Mouse (Mus musculus): ENCODE data around the gene Ate1.
"Not testable (repeated sequence)": the region's sequence is repeated elsewhere in the genome, so short reads cannot be mapped to it uniquely, and the experiment has no call there.

Gene Ate1

GRCm38 (mm10) chr7:130520812-130521422, 748 bp upstream of the Ate1 start:
- no peak for DNase-seq (ENCODE audit: low spot score)

DNA sequence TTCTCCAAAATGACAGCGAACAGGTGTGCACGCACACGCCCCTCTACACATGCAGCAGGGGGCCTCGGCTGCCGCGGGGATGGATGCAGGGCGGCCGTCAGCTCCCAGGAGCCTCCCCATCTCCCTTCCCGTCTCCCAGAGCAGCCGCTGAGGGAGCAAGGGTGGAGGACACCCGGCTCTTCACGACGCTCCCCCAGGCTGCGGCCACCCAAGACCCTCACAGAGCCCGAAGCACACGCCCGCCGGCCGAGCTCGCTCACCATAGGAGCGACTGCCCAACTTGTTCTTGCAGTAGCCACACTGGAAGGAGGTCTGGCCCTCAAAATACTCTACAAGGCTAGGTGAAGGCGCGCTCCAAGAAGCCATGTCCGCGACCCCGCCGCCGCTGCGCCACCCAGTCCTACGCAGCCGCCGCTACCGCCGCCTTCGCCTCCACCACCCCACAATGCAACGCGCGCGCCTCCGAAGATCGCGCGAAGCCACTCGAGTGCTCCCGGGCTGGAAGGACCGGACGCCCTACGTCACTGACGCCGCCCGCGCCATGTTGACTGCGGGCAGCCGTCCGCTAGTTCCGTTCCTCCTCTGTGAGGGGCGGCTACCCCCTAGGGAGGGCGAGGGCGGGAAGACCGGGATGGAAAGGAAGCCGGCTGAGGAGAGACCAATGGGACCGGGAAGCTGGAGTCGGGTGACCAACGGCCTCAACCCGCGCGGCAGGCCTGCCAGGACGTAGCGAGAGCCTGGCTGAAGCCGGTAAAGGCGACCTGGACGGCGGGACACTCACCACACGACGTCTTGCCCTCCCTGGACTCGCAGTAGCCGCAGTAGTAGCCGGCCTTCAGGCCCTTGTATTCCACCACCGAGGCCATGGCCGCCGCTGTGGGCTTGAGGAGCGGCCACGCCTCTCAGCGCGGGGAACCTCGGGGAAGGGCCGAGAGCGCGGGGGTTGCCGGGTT, 797 bp downstream of the Ate1 start:
- DNase-seq (ENCODE audit: low spot score) = peak; percentile 97

- DNase-seq (ENCODE audit: low spot score) = no peak
These were observed 1.7 kb downstream of the Ate1 start for GRCm38 (mm10) chr7:130518213-130519095.

DNA sequence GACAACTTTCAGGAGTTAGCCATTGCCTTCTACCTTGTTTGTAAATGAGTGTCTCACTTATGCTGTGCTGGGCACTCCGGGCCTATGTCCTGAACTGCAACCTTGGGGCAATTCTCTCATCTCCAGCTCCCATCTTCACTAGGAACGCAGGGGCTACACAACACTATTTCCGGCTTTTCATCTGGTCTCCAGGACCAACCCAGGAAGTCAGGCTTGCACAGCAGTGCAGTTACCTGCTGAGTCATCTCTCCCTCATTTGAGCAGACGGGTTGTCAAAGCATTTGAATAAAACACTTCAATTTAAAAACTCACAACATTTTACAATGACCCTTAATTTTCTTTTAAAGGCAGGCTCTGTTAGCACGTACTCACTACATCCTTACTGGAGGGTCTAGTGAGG, 9.9 kb downstream of the Ate1 start:
- no peak for DNase-seq (ENCODE audit: low spot score)

DNA sequence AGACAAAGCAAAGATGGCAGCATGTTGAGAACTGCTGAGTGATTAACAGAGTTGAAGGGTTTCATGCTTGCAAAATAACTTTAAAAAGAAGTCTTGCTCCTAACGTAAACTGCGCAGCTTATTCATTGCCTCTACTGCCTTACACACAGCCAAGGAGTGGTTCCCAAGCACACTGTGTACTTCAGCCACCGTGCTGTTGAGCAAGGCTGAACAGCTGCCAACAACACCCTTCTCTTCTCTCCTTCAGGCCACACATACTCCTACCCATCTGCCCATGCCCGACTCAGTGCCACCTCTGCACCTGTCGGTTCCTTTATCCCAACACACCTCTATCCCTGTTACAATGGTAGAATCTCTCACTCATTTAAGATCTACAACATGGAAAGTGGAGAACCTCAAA, 17.2 kb downstream of the Ate1 start:
- DNase-seq (ENCODE audit: low spot score) = no peak

GRCm38 (mm10) chr7:130501499-130501898, 18.7 kb downstream of the Ate1 start:
- DNase-seq (ENCODE audit: low spot score) = no peak

- DNase-seq (ENCODE audit: low spot score) = no peak
These were observed 26.8 kb downstream of the Ate1 start for GRCm38 (mm10) chr7:130493346-130493745.

DNA sequence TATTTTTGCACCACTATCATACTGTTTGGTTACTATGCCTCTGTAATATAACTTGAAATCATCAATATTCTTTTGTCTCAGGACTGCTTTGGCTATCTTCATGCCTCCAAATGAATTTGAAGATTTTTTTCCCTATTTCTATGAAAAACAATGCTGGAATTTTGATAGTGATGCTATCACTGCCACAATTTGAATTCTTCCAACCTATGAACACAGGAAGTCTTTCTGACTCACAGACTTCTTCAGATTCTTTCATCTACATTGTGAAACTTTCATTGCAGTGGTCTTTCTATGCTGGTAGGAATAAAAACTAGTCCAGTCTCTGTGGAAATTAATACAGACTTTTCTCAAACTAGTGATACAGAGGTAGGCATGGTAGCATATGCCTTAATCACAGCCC, 28.1 kb downstream of the Ate1 start:
- DNase-seq (ENCODE audit: low spot score) = no peak

- DNase-seq (ENCODE audit: low spot score) = not testable (repeated sequence)
These were observed 41.2 kb downstream of the Ate1 start for GRCm38 (mm10) chr7:130479003-130479402.

- peak; percentile 40 for DNase-seq (ENCODE audit: low spot score)
These were observed 44.2 kb downstream of the Ate1 start for GRCm38 (mm10) chr7:130475970-130476369.

GRCm38 (mm10) chr7:130473881-130474280, 46.3 kb downstream of the Ate1 start:
- DNase-seq (ENCODE audit: low spot score) = no peak

- no peak for DNase-seq (ENCODE audit: low spot score)
These were observed 47.5 kb downstream of the Ate1 start for GRCm38 (mm10) chr7:130472683-130473082.

GRCm38 (mm10) chr7:130471045-130471444, 49.1 kb downstream of the Ate1 start:
- DNase-seq (ENCODE audit: low spot score) = no peak

DNA sequence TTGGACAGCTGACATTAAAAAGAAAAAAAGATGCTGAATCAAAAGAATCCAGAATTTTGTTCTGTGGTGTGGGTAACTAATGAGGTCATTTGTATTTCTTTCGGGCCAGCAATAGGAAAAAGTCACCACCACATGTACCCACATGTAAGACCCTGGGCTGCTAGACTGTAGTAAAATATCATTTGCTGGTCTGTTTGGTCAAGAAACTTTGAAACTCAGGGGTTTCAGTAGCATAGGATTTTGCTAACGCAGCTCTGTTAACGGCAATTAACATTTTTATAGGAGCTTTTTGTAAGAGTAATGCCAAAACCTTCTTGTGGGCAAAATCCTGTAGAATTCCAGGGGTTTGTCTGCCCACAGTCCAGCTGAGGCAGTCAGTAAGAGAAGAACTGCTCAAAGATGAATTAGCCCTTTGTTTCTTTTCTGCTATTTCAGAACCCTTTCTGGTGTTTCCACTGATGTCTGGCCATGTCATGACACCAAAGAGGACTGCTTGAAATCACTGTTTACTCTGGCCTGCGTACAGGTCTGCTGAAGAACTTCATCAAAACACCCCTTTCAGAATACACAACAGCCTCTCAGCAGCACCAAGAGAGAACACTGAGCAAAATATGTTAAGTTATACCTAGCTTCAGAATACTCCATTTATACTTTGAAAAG, 64.5 kb downstream of the Ate1 start:
- DNase-seq (ENCODE audit: low spot score) = no peak

DNA sequence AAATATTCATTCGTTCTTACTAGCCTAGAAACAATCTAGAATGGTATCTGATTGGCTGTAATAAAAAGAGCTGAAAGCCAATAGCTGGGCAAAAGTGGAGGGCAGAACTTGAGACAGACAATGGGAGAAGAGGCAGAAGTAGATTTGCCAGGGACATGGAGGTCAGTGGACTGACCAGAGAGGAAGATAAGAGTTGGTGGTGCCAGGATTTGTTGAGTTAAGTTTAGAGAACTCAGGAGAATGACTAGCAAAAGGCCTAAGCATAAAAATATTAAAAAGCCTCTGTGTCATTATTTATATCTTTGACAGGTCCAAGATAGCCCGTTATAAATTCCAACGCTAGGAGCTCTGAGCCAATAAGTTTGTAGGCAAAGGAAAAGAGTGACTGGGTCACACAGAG, 65.9 kb downstream of the Ate1 start:
- no peak for DNase-seq (ENCODE audit: low spot score)

- DNase-seq (ENCODE audit: low spot score) = no peak
These were observed 84.4 kb downstream of the Ate1 start for GRCm38 (mm10) chr7:130435776-130436175.

DNA sequence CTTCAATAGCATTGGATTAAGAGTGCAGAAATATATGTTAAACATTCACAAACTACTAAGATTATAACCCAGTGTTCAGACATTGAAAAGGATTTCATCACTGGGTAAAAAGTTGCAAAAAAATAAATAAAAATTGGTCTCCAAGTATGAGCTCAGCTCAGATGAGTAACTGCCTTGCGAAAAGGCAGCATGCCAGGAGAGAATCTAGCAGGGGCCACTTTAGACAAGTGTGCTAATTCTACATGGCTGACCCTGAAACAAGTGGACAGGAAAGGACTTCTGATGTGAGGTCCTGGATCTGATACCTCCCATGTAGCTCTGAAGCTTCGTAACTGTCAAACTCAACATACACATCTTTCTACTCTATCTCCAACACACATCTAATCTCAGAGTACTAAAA, 88.0 kb downstream of the Ate1 start:
- DNase-seq (ENCODE audit: low spot score) = no peak

DNA sequence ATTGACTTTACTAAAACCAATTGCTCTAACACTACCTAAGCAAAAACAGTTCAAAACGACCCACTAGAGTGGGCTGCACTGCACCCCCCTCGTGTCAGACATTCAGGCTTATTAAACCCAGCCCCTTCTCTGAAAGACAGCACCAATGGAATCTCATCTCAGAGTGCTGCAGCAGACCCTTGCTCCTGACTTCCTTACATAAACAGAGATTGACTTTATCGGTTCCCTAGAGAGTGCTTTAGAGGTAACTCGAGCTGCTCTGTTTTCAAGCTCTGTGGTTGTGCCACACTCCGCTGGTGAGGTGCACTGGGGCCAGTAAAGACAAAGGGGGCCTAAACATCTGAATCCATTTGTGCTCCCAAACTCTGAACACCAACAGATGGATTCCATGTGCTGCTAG, 93.6 kb downstream of the Ate1 start:
- DNase-seq (ENCODE audit: low spot score) = no peak

DNA sequence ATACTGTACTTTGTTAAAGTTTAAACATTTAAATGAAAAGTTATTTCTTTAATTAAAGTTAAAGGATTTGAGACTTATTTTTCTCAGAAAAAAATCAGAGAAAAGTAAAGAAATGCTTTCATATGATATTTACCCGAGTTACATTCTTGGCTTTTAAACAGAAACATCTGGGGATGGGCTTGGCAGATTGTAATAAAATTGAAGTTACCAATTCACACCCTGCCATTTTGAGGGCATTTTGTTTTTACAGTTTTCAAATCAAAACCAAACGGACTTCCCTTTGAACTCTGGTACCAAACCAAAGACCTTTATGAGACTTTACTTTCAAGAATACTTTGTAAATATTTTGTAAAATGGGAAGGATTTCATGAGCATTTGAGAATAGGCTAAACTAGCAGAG, 94.2 kb downstream of the Ate1 start:
- no peak for DNase-seq (ENCODE audit: low spot score)

DNA sequence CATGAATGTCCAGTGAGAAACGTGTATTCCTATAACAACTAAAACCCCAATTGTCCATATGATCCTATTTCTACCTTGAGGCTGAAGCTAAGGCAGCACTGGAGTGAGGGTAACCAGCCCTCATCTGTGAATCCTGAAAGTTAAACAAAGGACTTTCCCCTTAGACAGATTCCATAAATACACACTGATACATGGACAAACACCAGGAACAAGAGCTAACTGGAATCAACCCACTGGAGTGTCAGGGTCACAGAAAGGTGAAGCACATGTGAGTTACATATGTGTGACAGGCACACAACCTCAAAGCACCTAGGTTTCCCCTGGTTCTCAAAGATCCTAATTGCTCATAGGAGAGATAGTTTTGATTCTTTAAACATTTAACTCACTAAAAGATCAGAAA, 100.2 kb downstream of the Ate1 start:
- no peak for DNase-seq (ENCODE audit: low spot score)

DNA sequence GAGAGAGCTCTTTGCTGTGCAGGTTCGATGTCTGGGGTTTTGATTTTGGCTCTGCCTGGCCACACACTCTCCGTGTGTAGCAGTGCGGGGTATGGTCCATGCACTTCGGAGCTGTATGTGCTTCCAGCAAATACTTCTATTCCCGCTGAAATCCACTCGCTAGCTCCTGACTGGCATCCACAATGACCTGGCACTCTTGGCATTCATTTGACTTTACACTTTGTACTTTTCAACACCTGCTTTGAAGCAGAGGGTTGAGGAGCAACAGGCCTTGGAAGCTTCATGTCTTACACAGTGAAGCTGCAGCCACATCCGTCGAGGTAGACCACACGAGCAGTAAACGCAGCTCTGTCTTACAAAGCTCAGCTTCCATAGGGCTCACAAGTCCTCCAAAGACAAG, 112.5 kb downstream of the Ate1 start:
- no peak for DNase-seq (ENCODE audit: low spot score)

DNA sequence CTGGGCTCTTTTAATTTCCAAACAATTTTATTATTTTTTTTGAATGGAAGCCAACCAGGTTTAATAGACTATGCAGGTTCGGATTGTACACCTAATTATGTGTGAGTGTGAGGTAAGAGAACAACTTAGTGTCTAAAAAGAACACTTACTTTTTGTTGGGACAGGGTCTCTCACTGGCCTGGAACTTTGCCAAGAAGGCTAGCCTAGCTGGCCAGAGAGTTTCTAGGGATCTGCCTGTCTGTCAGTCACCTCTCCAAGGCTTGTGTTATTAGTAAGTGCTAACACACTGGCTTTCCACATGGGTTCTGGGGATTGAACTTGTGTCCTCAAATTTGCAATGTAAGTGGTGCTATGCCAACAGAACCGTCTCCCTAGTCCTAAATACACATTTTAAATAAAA, 116.8 kb downstream of the Ate1 start:
- DNase-seq (ENCODE audit: low spot score) = no peak
